Mouse (Mus musculus) cerebellum, adult 2 months (tissue): ENCODE results near the gene Csnk1g1. TPM values are rescaled to one million over a fixed set of nuclear protein-coding genes. Genes with fewer than 3 reads are reported as not detected.

Experiments used
- DNase-seq, 2 experiments: peaks; one replicate each; pipeline ENCODE4 v3.0.0; 2021
- H3K27ac ChIP-seq: fragments of 200-500 bp; 2 replicates; pipeline ENCODE4 v1.5.1; 2012; ENCODE audit warnings: low read length, control low read depth, inconsistent platforms; ENCODE audit not compliant: insufficient read depth
- H3K27me3 ChIP-seq: fragments of 200-500 bp; 2 replicates; pipeline ENCODE4 v1.6.1; 2012; ENCODE audit warnings: inconsistent platforms, mild to moderate bottlenecking, low read length, moderate library complexity; ENCODE audit not compliant: control insufficient read depth, insufficient read depth
- H3K4me1 ChIP-seq: fragments of 200-500 bp; 2 replicates; pipeline ENCODE4 v1.6.1; 2011; ENCODE audit warnings: low read length; ENCODE audit not compliant: control insufficient read depth, insufficient read depth
- H3K4me3 ChIP-seq: fragments of 200-500 bp; replicated peaks from 2 replicates; pipeline ENCODE3; 2011; ENCODE audit warnings: mild to moderate bottlenecking, low read depth, low read length, control low read depth; ENCODE audit not compliant: insufficient read depth
- CTCF ChIP-seq: fragments of 200-500 bp; IDR thresholded peaks from 2 replicates; pipeline ENCODE4 v1.5.1; 2011; ENCODE audit warnings: low read depth, mild to moderate bottlenecking, control low read depth, low read length, moderate library complexity, borderline replicate concordance; ENCODE audit not compliant: insufficient read depth
- POLR2A ChIP-seq: fragments of 200-500 bp; IDR thresholded peaks from 2 replicates; pipeline ENCODE4 v1.6.1; 2011; ENCODE audit warnings: low read length, control low read depth, borderline replicate concordance; ENCODE audit not compliant: insufficient read depth
- WGBS: fragments of 180-500 bp; shearing (Covaris S2); methylation state at CpG from one replicate; pipeline ENCODE4 v1.1.7; 2018; 5-methylcytosine and 5-hydroxymethylcytosine counted together
- polyA plus RNA-seq: library from polyadenylated mRNA; depleted of rRNA; stranded (reverse); fragments of >200 nt; gene quantifications from 2 replicates; pipeline ENCODE4 v1.2.3, GENCODE M21; 2012

The Csnk1g1 gene
- polyA plus RNA-seq, 1 experiment: 21.9 TPM

DNA sequence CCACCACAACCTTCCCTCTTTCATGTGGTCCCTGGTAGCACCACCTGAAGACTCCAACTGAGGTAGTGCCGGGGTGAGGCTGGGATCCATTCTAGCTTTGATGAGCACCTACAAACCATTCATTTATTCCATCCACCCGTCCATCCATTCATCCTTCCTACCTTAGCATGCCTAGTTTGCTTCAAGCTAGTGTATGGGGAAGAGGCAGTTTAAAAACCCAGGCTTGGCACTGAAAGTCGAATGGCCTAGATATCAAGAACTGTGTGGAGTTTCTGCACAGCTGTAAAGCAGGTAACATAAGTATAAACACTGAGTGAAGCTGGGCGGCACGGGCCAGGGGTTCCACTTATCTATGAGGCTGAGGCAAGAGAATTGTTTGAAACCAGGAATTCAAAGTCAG lies 161.4 kb downstream of the Csnk1g1 start:
- TF ChIP-seq POLR2A (no peak), CTCF (no peak)
- 93% methylated on average over 5 of the region's 5 CpGs for WGBS
- Histone ChIP-seq H3K27ac (no peak overlapping the region), H3K4me1 (no peaks in the 10 kb centered on the region), H3K27me3 (no peaks in the 10 kb centered on the region), H3K4me3 (no peak overlapping the region)
- DNase-seq: no peak

DNA sequence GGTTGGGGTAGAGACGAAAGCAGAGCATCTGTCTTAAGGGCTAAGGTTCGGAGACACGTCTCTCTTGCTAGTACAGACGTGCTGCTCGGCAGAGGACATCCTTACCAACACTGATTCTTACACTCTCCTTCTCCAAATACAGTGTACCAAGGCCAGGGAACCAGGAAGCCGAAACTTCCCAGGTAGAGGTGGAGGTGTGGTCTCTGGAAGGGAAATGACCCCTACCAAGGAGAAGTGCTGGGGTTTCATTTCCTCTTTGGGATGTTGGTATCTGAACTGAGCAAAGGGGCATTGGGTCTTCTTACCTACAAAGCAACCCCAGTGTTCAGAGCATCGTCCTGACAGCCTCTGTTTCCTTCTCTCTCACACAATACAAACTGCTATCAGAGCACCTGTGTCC lies 164.0 kb downstream of the Csnk1g1 start:
- no peak for DNase-seq
- H3K4me1 ChIP-seq: no peaks in the 10 kb centered on the region
- no peak overlapping the region for H3K4me3 ChIP-seq
- H3K27ac ChIP-seq: no peak overlapping the region
- no peaks in the 10 kb centered on the region for H3K27me3 ChIP-seq
- WGBS: 85% methylated on average over 7 of the region's 7 CpGs
- TF ChIP-seq POLR2A: no peak
- TF ChIP-seq CTCF: no peak

DNA sequence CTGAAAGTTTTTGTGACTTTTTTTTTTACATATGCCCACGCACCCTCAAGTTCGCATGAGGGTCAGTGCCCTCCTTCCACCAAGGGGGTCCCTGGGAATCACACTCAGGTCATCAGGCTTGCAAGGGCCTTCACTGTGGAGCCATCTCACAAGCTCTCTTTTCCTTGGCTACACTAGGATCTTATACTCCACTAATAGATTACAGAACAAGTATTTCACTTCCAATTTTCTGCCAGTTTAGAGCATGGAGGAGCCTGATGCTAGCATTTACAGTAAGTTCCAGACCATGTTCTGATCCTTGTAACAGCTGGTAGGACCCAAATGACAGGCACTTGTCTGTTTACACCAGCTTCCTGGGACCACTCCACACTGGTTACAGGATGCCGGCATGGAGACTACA lies 169.3 kb downstream of the Csnk1g1 start:
- no peak overlapping the region for H3K27ac ChIP-seq
- TF ChIP-seq CTCF (no peak), POLR2A (no peak)
- WGBS: 67% methylated on average over 3 of the region's 3 CpGs

DNA sequence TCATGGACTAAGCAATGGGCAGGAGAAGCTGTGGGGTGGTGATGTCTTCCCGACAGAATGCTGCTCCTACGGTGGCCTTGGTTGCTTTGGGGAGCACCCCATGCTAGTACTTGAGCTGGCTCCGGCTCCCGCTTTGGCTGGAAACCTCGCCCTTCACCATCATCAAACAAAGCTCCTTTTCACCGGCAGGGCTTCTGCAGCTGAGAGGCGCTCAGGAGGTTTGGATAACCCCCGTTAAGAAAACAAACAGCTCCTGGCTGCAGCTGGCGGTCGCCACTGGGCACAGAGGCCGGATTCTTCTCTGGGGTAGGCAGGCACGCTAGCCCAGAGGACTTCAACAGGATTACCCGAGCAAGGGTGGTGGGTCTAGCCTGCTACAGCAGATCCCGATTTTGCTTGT lies 169.8 kb downstream of the Csnk1g1 start:
- 16% methylated on average over 14 of the region's 14 CpGs for WGBS
- TF ChIP-seq POLR2A: no peak
- TF ChIP-seq CTCF: no peak
- DNase-seq: no peak

More for the DNA sequence above, 169.3 kb downstream of the Csnk1g1 start:
- H3K4me1 ChIP-seq: no peaks in the 10 kb centered on the region
- H3K4me3 ChIP-seq: no peak overlapping the region
- no peaks in the 10 kb centered on the region for H3K27me3 ChIP-seq
- DNase-seq: no peak

DNA sequence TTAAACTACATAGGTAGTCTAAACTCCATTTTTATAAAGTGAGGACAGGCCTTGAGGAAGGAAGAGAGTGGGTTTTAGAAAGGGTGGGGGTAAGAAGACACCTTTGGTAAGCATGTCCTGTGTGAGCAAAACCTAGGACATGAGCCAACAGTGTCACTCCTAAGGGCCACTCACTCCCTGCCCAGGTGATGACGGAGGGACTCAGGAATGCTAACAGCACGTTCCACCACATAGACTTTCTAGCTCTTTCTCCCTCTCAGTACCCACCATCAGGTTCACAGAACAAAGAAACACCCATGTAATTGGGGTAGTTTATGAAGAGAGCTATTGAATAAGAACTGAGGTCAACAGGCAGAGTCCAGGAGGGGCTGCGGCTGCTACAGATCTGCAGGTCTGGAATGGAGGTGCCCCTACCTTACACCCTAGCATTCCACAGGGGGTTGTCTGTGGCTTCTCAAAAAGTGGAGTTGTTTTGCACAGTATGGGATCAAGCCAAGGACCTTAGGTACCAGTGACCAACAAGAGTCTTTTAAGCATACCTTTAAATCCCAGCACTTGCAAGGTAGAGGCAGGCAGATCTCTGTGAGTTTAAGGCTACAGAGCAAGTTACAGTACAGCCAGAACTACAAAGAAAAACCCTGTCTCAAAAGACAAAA lies 172.2 kb downstream of the Csnk1g1 start:
- H3K27ac ChIP-seq: no peak overlapping the region
- no peak overlapping the region for H3K4me3 ChIP-seq
- H3K4me1 ChIP-seq: no peaks in the 10 kb centered on the region; the same call in 1 of the 2 replicates
- no peaks in the 10 kb centered on the region for H3K27me3 ChIP-seq
- DNase-seq: no peak
- TF ChIP-seq CTCF (no peak), POLR2A (no peak)
- 90% methylated on average over 3 of the region's 3 CpGs for WGBS

More for the DNA sequence above, 169.8 kb downstream of the Csnk1g1 start:
- Histone ChIP-seq H3K27me3 (no peaks in the 10 kb centered on the region), H3K4me1 (no peaks in the 10 kb centered on the region), H3K27ac (no peak overlapping the region), H3K4me3 (no peak overlapping the region)

DNA sequence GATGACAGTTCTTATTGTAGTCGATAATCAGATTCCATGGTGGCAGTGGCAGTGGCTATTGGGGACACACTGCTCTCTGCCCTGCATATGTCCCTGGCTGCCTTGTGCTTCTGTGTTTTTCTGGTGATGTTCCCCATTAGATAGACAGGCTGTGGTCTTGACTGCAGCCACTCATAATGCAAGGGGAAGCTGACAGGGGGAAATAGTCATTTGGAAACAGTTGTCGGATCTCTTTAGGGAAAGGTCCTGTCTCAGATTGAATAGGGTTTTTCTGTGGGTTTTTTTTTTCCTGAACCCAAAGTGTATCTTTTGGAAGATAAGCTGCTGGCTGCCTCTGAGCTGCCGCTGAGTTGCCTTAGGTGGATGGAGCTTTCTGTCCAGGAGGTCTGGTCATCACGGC lies 173.3 kb downstream of the Csnk1g1 start:
- no peak for TF ChIP-seq CTCF
- no peak for TF ChIP-seq POLR2A
- H3K4me3 ChIP-seq: no peak overlapping the region
- H3K27me3 ChIP-seq: no peaks in the 10 kb centered on the region
- DNase-seq: no peak
- H3K27ac ChIP-seq: no peak overlapping the region
- WGBS: 77% methylated on average over 4 of the region's 4 CpGs
- H3K4me1 ChIP-seq: no peaks in the 10 kb centered on the region; the same call in 1 of the 2 replicates

DNA sequence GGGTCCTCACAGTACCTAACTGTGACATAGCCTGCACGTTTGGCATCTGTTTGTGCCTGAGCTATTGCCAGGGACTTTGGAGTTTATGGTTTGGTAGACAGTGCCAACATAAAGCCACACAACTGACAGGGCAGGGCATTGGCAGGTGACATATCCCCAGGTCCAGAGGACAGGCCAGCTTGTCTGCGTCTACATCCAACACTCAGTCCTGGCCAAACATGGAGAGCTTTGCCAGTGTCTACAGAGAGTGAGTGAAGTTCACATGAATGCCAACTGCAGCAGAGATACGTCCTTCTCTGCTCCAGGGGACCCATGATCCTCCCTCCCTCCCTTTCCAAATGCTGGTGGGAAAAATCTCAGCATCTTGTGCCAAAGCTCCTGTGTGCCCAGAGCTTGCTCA lies 175.4 kb downstream of the Csnk1g1 start:
- 11% methylated on average over 3 of the region's 3 CpGs for WGBS
- DNase-seq: no peak

DNA sequence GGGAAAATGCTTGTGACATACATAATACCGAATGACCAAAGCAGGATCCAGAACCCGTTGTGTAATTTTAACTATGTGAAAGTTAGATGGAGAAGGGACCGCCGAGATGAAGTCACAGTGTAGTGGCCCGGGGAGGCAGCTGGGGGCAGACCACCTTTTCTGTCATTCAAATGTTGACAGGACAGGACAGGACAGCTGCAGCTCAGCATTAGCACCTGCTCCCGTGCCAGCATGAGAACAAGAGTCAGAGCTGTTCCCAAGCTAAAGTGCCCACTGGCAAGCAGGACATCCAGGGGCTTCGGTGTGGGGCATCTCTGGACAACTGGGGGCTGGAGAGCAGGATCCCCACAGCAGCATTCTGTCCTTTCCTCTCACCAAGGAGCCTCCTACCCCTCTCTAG lies 178.3 kb downstream of the Csnk1g1 start:
- DNase-seq: no peak
- Histone ChIP-seq H3K27me3 (no peaks in the 10 kb centered on the region), H3K4me1 (no peaks in the 10 kb centered on the region; the same call in 1 of the 2 replicates), H3K4me3 (no peak overlapping the region), H3K27ac (no peak overlapping the region)
- TF ChIP-seq CTCF: no peak
- 90% methylated on average over 7 of the region's 7 CpGs for WGBS

More for the DNA sequence above, 175.4 kb downstream of the Csnk1g1 start:
- no peak overlapping the region for H3K27ac ChIP-seq
- TF ChIP-seq CTCF: no peak
- TF ChIP-seq POLR2A: no peak
- H3K4me3 ChIP-seq: no peak overlapping the region
- no peaks in the 10 kb centered on the region for H3K27me3 ChIP-seq
- no peaks in the 10 kb centered on the region; the same call in 1 of the 2 replicates for H3K4me1 ChIP-seq

DNA sequence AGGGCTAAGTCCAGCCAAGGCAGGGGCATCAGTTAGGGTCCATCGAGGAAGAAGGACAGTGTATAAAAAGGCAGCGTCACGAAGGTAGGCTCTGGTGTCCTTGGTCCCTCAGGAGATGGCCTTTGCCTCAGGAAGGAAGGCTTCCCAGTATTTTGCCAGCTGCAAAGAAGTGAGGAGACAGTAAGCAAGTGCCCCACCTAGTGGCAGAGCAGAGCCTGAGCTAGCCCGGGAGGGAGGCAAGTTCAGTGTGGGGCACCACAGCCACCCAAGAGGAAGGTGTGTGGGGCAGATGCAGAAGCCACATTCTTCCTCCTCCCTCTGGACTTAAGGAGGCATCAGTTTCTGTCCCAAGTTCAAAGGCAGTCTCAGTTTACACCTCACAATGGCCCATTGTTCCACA lies 179.7 kb downstream of the Csnk1g1 start:
- peak; percentile 52 to 53 for DNase-seq
- Histone ChIP-seq H3K4me3 (no peak overlapping the region), H3K27ac (no peak overlapping the region), H3K27me3 (no peaks in the 10 kb centered on the region), H3K4me1 (no peaks in the 10 kb centered on the region; the same call in 1 of the 2 replicates)
- TF ChIP-seq POLR2A (no peak), CTCF (peak; percentile 70; the same call in 1 of the 2 replicates)
- WGBS: 28% methylated on average over 4 of the region's 4 CpGs
